Mouse (Mus musculus) heart, adult 9 months (tissue): ENCODE results near the gene Ap3s2.
A peak's percentile ranks its signal among the peaks of the same experiment; 100 is the strongest.

Source experiments
- DNase-seq, 2 experiments: peaks; one replicate each; pipeline ENCODE4 v3.0.0; 2022; ENCODE audit warnings: low spot score in 2 of 2

Ap3s2 gene

DNA sequence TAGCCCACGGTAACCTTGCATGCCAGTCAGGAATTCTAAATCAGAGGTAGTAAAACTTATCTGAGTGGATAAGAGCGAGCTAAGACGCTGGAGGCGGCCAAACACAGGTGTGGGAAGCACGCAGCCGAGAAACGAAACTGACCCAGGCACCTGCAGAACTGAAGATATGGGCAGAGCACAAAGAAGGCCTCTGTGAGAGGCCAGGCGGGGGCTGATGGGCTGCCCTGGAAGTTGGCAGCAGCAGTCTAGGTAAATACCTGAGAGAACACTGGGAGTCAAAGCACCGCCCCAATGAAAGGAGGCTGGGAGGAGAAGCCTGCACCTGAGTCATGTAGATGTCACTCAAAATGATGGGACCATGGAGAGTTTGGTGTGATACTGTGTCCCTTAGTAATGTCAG, 31.8 kb downstream of the Ap3s2 start:
- DNase-seq = no peak

DNA sequence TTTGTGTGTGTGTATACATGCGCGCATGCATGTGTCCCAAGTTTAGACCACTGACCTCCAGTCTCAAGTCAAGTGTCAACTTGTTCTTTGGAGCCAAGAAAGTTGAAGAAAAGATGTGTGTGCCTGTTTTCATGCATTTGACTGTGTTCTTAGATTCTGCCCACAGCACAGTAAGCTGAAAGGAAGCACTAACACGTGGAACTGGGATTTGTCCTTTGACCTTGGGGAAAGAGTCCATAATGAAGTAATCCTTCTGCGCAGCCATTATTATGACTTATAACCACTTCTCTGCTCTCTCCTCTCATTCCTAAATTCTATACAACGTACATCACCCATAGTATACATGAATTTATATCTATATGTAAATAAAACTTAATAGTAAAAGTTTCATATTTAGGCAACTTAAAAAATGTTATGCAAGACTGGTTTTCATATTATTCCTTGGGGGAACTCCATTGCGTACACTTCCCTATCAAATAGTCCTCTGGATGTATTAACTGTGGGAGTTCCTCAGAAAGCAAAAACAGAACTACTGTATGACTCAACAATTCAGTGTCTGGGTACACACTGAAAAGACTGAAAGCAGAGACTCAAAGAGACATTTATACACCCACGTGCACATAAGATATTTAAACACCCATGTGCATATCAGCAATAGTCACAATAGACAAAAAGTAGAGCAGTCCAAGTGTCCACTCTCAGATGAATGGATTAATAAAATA, 36.7 kb downstream of the Ap3s2 start:
- no peak for DNase-seq

DNA sequence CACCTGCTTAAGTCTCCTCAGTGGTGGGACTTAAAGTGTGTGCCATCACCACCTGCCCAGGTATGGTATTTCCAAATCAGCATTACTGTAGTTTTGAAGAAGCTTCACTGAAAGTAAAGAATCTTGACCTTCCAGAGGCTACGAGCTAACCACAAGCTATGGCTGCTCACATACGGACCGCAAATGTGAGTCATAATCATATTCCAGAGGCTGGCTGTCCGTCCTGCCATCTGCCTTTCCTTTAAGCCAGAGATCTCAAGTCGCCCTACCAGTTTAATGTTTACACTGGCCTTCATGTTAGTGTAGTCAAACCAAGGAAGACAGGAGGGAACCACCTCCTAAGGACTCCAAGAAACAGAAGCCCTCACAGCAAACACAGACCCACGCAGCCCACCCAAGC, 38.5 kb downstream of the Ap3s2 start:
- DNase-seq = no peak

DNA sequence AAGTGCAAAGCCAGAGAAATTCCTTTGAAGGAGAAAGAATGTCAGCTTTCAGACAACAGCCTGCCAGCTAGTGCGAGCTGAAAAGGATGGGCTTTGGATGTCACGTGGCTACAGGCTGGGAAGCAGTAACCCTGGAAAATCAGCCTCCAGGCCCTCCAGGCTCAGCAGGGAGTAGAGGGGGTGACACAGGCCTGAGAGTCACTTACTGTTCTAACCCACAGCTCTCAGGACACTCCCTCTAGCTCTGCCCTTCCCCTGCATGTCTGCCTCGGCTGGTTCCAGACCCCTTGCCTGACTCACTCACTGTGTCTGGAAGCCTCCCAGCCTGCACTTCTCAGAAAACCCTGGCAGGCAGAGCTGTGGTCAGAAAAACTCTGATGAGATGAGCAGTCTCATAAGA, 39.5 kb downstream of the Ap3s2 start:
- DNase-seq = peak; percentile 49 to 61

DNA sequence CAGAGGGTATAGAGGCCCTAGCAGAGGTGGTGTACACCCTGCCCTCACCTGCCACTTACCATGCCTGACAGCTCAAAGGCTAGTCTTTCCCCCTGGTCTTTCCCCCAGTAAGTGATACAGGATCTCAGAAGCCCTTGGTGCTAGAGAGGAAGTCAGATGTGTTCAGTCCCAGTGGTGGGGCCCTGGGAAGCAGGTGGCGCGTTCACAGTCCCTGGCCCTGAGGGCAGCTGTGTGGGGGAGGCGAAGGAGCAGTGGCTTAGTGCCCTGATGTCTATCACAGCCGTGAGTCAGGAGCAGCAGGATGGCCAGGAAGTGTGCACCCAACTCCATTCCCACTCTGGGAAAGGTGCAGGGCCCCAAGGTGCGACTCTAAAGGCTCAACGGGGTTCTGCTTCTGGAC, 40.4 kb downstream of the Ap3s2 start:
- DNase-seq = no peak

DNA sequence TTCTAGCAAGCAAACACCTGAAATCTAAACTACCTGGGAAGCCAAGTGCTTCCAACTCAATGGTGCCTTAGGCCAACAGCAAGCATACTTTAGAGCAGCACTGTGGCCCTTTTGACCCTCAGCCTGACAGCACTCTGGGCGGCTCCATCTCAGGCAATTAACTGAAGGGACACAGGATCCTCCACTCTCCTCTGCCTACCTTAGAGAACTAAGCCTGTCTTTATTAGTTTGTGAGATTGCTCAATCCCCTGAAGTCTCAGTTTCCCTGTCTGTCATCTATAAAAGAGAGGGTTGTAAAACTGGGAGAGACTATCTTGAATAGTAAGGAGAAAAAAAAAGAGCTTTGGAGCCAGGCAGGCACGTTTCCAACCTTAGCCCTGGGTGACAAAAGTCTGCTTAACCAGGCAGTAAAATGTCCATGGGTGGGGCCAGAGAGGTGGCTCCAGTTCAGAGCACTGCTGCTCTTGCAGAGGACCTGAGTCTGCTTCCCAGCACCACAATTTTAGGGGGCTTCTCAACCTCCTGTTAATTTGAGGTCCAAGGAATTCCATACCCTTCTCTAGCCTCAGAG, 41.9 kb downstream of the Ap3s2 start:
- DNase-seq = no peak

DNA sequence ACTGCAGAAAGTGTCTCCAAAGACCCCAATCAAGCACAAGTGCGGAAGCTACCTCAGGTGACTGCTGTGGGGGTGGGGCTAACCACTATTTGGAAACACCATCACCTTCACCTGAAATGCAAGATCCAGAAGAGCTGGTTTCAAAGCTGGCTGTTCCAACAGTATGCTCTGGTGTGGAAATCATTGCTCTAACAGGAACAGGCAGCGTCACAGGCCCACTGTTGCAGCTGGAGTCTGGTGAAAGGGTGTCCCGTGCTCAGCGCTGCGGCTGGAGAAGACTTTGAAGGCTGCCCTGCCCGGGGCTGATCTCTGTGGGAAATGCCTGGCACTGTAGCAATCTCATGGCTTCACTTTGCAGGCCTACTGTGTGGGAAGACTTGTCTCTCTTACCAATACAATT, 47.0 kb downstream of the Ap3s2 start:
- no peak for DNase-seq

DNA sequence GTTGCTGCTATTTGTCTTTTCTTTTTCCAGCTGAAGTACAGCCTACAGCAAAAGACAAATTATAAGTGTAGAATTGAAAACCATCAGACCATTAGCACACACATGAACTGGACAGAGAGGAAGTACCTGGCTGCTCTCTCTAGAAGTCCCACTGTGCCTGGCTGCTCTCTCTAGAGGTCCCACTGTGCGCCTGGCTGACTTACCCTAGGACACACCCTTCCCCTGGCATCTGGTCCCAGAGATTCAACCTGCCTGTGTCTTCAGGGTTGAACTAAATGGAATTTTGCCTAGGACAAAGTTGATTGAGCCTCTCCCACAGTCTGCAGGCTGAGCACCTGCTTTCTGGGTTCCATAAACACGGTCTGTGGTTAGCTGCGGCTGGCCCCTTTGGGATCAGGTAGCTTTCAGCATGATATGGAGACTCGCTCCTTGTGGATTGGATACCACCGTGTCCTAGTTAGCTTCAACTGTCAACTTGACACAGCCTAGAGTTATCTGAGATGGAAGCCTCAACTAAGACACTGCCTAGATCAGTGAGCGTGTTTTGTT, 48.6 kb downstream of the Ap3s2 start:
- no peak for DNase-seq

DNA sequence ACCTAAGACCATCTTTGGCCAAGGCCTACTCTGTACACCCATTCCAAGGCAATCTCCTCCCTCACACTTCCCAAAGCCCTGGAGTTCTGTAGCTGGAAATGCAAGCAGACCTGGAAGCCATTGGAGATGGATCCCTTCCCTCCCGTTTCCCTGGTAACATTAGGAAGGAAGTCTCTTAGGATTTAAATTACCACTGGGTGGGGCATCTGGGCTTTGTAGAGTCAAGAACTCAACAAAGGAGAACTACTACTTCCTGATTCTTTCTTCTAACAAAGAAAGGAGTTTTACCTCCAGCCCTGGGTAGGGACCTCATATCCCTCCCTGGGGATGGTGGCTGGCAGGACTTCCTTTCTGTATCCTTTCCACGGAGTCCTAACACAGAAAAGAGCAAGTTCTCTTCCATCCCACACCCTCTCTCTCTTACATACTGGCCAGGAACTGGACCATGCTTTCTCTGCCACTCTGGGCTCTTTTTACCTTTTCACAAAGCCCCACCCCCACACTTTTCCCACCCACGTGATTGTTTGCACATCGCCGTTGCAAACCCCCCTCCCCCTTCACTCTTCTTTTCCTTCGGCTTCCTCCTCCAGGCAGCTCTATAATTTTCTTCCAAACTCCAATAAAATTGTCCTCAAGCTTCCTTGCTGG, 51.3 kb downstream of the Ap3s2 start:
- DNase-seq = no peak

DNA sequence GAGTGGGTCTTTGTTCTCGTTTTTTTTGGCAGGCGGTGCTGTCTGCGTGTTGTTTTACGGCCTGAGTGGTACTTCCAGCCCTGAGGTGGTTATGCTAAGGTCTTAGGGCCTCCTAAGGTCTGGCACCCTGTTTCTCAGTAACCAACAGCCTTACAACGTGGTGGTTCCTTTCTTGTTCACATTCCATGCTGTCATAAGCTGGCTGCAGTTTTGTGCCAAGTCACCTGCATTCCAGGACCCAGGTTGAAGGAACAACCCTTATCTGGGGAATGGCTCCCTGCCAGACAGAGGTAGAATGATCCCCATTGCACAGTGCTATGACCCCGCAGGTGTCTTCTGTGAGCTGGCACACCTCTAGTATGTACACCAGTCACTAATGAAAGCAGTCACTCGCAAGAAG, 52.0 kb downstream of the Ap3s2 start:
- DNase-seq = no peak

DNA sequence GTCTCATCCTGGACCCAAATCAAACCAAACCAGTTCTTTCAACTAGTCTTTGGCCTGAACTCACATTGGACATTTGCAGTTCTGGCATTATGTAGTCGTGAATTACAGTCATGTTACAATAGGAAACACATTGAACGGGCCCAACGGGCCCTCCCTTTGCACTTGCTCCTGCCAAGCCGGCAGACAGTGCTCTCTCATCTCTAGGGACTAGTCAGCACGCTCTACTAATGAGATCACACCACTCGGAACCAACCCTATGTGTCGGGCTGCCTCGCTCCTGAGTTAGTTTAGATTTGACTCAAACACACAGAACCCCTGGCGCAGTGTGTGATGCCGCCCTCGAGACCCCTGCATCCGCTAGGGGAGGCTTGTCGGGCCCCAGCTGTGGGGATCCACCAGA, 52.6 kb downstream of the Ap3s2 start:
- peak; percentile 71 to 76 for DNase-seq

DNA sequence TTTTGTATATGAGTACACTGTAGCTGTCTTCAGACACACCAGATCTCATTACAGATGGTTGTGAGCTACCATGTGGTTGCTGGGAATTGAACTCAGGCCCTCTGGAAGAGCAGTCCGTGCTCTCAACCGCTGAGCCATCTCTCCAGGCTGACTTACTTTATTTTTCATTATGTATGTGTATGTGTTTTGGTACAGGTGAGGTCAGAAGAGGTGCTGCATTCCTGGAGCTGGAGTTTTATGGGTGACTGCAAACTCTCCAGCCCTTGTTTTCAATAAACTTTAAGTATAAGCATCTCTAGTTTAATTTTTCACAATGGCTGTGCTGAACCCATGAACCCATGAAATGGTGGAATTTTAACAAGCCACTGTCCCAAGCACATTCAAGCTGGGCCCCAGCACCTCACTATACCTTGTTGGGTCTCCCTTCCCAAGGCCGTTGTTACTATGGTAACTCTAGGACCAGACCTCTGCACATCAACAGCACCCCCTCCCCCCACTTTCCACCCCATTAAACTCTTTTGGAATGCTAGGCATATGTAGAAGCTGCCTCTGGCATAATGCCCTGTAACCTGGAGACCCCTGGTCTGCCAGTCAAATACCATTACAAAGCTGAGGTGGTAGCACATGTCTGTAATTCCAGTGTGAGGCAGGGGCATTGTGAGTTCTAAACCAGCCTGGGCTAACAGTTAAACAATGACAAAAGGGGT, 54.0 kb downstream of the Ap3s2 start:
- no peak for DNase-seq

DNA sequence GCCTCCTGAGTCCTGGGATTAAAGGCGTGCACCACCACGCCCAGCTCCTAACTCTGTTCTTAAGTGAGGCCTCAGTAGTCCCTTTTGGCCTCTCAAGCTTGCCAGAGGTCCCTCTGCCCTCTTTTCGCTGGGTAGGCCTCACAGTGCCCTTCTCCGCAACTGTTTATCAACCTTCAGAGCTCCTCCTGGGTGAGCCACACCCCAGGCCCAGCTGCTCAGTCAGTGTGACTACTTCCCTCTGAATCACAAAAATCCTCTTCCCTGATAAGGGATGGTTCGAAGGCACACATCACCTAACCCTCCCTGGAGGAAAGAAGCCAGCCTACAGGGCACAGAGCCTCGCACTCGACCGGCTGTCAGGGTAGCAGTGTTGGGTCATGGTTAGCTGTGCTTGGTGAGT, 58.7 kb downstream of the Ap3s2 start:
- no peak for DNase-seq

DNA sequence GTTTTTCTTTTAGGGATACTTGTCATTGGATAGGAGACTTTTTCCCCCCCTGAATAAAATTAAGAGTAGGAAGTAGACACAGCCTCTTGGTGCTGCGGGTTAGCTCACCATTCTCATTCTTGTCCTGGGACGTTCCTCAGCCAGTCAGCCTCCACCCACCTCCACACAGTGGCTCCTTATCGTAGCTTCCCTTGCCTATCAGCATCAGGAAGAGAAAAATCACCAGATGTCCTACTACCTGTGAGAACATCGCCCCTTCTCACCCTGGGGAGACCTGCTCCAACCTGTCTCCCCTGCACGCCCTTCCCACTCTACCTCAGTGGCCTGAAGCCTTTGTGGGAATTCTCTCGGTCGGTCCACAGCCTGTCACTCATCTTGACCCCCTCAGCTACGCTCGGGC, 59.6 kb downstream of the Ap3s2 start, which contains the start of gene Anpep:
TSS of gene Anpep (minus strand) at position 249 of the 400 bp plus-strand sequence.
- DNase-seq = no peak

DNA sequence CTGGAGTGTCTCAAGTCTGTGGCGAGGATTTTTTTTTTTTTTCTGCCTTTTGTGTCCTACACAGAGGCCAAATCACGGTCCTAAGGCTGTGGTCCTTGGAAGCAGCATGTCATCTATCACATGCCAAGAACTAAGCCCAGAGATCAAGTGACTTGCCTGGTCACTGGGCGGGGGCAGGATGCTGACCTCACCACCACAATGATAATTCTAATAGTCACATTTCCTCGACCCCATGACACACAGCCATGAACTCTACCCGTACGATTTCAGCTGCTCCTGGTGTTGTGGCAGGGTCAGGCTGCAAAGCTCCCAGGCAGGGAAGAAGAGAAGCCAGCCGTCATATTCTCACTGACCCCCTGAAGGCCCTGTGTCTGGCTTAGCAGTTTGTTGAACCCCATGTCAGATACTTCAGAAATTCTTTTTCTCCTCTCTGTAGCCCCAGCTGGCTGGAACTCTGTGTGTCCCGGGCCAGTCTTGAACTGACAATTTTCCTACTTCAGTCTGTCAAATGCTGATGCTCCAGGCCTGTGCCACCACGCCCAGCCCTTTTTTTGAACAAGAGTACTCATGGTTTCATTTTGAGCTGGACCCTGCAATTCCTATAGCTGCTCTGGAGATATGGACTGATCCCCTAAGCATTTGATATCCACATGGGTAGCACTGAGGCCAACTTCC, 61.4 kb downstream of the Ap3s2 start:
- DNase-seq = peak; percentile 47 to 61

DNA sequence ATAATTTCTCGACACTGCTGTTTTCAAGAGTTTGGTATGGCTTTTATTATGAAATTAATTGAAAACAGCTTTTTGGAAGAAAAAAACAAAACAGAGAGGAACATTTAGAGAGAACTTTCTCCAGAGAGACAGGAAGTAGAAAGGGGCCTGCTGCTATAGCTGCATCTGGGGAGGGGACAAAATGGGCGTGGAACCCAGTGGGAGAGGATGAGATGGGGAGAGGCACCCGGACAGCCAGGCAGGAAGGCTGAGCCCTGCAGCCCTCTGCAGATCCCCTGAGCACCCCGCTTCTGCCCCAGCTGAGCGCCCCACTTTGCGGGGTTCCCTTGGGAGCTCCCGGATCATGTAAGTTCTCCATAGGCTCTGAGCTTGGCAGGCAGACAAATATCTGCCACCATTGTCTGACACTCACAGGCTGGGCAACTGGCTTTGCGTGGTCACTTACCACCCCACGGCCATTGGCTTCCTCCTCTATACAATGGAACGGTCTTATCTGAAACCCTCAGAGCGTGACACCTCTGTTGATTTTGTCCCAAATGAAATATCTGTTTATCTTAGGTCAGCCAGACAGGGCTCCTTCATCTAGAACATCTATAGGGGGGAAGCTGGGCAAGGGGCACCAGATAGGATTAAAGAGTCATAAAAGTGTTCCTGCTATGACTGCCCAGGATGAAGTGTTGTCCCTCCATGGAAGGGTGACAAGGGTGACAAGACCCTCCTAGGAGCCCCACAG, 62.1 kb downstream of the Ap3s2 start:
- peak; percentile 32 to 52 for DNase-seq

DNA sequence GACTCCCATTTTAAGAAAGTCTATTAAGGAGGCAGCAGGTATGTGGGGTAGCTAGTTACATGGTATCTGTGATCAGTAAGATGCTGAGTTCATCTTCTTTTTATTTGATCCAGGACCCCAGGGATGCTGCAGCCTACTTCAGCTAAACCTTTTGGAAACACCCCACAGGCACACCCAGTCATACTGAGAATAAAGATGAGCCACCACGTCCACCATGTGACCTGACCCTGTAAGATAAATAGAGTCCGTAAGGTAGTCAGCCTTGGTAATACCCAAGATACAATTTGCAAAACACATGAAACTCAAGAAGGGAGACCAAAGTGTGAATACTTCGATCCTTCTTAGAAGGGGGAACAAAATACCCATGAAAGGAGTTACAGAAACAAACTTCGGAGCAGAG, 64.1 kb downstream of the Ap3s2 start:
- DNase-seq = no peak

DNA sequence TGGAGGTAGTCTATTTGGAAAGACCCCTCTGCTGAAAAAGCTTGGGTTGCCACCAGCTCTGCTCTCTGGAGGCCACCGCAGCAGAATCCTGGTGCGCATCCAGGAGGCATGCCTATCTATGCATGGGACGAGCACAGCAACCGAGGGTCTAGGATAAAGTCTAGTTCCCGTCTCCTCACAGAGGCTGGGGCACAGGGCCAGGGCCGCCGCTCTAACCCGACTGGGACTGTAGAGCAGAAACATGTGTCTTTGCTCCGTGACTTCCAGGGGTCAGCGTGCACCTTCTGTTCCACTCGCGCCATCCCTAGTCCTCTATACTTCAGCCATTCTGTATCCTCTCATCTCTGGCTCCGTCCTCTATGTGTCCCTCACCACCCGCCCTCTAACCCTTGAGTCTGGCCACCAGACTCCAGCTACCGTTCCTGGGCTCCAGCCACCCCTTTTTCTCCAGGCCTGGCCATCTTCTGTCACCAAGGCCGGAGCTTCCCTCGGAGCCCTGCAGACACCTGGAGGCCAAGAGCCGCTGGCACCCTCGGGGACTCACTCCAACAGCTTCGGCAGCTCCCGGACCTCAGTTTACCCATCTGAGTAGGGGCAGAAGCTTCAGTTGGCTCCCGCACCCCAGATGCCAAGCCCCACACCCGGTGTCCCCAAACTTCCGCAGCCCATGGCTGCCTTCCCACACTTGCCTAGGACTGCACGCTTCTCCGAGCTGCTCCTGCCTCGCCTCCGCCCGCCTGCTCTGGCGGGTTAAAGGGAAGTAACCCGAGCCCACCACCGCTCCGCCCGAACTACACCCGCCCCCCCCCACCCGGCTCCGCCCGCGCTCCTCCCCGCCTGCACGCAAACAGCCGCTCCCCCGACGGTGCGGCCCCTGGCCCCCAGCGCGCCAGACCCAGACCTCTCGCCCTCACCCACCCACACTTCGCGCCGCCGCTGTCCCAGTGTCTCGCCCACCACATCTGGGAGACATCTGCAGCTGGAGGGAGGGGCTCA, 72.7 kb downstream of the Ap3s2 start:
- peak; percentile 39 to 58 for DNase-seq

DNA sequence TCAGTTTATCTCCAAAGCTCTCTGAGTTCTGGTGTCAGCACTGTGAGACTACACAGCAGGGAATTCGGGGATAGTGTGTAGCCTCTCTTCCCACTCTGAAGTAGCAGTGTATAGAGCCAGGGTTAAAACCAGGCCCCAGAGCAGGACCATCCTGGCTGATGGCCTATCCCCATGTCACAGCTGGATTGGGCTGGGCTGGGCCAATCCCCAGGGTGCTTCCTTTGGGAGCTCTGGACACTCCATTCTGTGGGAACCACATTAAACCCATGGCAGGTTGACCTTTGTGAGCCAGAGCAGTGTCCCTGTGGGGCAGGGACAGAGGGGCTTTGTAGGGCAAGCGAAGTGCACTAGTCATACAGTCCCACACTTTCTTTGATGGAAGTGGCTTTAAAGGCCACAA, 74.1 kb downstream of the Ap3s2 start:
- peak; percentile 34 to 40 for DNase-seq
